Mouse (Mus musculus) fat pad, adult 2 months (tissue): ENCODE results near the gene Romo1.
"Not testable (repeated sequence)": the region's sequence is repeated elsewhere in the genome, so short reads cannot be mapped to it uniquely, and the experiment has no call there.

Experiments used
- DNase-seq: peaks from one replicate; pipeline ENCODE4 v3.0.0-alpha.2; 2011; ENCODE audit warnings: low read depth, low spot score; ENCODE audit errors: extremely low read depth

Gene Romo1

GRCm38 (mm10) chr2:156179046-156179795, 35.4 kb downstream of the Romo1 start:
- DNase-seq = no peak

- no peak for DNase-seq
Measured at GRCm38 (mm10) chr2:156179796-156180093, 35.9 kb downstream of the Romo1 start.

GRCm38 (mm10) chr2:156180094-156180821, 36.4 kb downstream of the Romo1 start, which contains the start of gene Rbm39:
TSS of gene Rbm39 (minus strand) at chr2:156180238.
- no peak for DNase-seq

GRCm38 (mm10) chr2:156180824-156181590, 37.2 kb downstream of the Romo1 start:
- DNase-seq = no peak

- no peak for DNase-seq
Measured at GRCm38 (mm10) chr2:156181592-156181991, 37.8 kb downstream of the Romo1 start.

GRCm38 (mm10) chr2:156189241-156189640, 45.4 kb downstream of the Romo1 start:
- DNase-seq = not testable (repeated sequence)

GRCm38 (mm10) chr2:156190004-156190896, 46.4 kb downstream of the Romo1 start:
- DNase-seq = no peak

GRCm38 (mm10) chr2:156191540-156191939, 47.7 kb downstream of the Romo1 start:
- no peak for DNase-seq

GRCm38 (mm10) chr2:156192068-156192467, 48.2 kb downstream of the Romo1 start:
- DNase-seq = no peak

- no peak for DNase-seq
Measured at GRCm38 (mm10) chr2:156193066-156193862, 49.4 kb downstream of the Romo1 start.

- no peak for DNase-seq
Measured at GRCm38 (mm10) chr2:156194571-156194970, 50.7 kb downstream of the Romo1 start.
